Mouse (Mus musculus) 416B (cell line): Measurements from ENCODE around the gene Acbd6.
A peak's percentile ranks its signal among the peaks of the same experiment; 100 is the strongest.

Experiments used
- DNase-seq: peaks from one replicate; pipeline ENCODE4 v3.0.0; 2011; ENCODE audit warnings: low read depth

Acbd6 gene

GRCm38 (mm10) chr1:155650121-155650846 lies 92.4 kb downstream of the Acbd6 start:
- DNase-seq, result no peak

DNA sequence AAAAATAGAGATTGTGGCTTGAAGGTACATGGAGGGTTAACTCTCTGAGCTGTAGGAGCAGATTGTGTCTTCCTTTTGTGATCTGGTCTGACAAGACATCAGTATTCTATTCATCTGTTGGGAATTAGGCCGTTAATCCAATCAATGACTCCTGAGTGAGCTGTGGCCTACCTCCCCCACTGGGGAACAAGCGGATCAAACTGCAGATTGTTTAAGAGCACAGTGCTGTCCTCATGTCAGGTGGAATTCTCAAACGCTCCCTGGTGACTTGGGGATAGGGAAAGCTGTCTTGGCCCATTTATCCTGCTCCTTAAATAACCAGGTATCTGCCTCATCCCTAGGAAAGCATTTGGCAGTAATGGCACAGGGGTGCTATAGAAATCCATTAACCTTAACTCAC lies 97.0 kb downstream of the Acbd6 start:
- DNase-seq, result no peak

- no peak for DNase-seq
These were observed 98.4 kb downstream of the Acbd6 start for GRCm38 (mm10) chr1:155656321-155656720.

- peak; percentile 51 for DNase-seq
These were observed 106.1 kb downstream of the Acbd6 start for GRCm38 (mm10) chr1:155663994-155664393.

DNA sequence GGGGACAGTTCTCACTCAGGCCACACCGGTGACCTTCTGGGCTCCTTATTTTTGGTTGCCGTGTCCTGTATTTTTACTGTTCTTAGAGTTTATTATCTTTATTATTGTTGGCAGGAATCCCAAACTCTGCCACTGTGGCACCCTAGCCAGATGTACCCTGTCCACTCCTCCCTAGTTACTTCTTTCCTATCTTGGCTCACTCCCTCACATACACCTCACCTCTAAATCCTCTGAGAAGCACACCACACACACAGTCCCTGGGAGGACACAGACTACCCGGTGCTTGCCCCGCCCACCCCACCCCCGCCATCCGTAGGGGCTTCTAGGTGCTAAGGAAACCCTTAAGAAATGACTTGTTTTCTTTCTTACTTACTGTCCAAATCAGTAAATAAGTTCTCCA lies 117.7 kb downstream of the Acbd6 start:
- DNase-seq, result no peak

DNA sequence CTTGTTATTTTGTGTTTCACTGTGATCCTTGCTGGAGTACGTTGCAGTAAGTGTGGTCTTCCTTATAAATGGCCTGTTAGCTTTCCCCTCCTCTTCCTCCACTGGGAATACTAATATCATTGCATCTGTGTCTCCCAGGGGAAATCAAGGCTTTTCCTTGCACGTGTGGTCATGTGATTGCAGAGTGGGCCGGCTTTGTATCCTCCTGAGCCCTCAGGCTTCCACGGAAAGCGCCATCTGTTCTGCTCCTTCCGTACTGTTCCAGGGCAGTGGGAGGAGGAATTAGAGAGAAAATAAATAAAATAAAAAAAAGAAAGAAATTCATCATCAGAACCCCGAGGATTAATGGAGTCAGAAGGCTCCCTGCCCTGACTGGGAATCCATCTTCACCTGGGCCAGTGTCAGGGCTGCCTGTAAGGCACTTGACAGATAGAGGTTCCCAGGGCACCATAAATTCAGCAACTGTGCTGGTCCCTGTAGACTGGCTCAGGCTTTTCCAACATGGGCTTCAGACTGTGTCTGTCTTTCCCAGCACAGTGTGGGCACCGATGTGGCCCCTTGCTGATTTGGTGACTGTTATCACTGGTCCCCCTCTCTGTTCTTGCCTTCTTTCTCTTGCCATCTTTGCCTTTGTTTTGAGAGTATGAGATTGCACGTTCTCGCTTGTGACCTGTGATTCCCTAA lies 123.3 kb downstream of the Acbd6 start:
- DNase-seq, result no peak

GRCm38 (mm10) chr1:155686816-155687215 lies 128.9 kb downstream of the Acbd6 start:
- DNase-seq, result no peak

GRCm38 (mm10) chr1:155689141-155689540 lies 131.2 kb downstream of the Acbd6 start:
- DNase-seq, result no peak

DNA sequence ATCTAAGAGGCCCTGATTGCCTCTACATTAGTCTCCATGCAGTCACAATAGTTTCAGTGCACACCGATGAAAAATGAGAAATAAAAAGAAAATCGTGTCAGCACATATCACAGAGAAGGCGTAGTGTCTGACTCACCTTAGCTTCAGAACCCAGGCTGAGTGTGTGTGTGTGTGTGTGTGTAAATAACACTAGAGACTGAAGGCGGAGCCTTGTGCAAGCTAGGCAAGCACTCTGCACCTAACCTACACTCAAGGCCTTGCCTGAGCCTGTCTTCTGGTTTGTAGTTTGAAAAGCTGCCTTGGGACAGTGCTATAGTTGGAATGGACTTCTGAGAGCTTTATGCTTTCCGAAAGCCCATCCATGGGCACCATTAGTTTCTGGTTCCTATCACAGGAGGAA lies 131.6 kb downstream of the Acbd6 start:
- DNase-seq, result no peak

GRCm38 (mm10) chr1:155692230-155692629 lies 134.3 kb downstream of the Acbd6 start:
- no peak for DNase-seq

DNA sequence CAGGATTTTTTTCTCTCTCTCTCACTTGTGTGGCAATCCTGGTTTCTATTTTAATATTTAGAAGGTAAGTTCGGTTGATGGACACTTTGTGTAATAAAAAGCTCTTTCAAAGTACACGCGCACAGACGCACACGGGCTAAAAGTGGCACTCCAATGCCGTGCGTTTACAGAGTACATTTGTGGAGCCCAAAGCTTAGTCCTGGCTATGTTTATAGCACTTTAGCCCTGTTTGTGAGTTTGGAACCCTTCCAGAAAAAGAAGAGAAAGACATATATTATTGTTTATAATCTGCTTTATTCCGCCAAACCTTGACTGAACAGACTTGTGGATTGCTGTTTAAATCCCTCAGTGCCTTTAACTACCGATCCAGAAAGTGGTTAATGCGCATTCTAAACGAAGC lies 135.1 kb downstream of the Acbd6 start:
- no peak for DNase-seq

GRCm38 (mm10) chr1:155693443-155693842 lies 135.5 kb downstream of the Acbd6 start:
- no peak for DNase-seq

GRCm38 (mm10) chr1:155698373-155699159 lies 140.6 kb downstream of the Acbd6 start:
- no peak for DNase-seq

- no peak for DNase-seq
These were observed 143.0 kb downstream of the Acbd6 start for GRCm38 (mm10) chr1:155700886-155701285.

- DNase-seq, result no peak
These were observed 145.3 kb downstream of the Acbd6 start for GRCm38 (mm10) chr1:155703191-155703680.

- no peak for DNase-seq
These were observed 146.3 kb downstream of the Acbd6 start for GRCm38 (mm10) chr1:155704182-155704581.

- no peak for DNase-seq
These were observed 155.4 kb downstream of the Acbd6 start for GRCm38 (mm10) chr1:155713306-155713705.

GRCm38 (mm10) chr1:155715366-155715765 lies 157.4 kb downstream of the Acbd6 start:
- no peak for DNase-seq

DNA sequence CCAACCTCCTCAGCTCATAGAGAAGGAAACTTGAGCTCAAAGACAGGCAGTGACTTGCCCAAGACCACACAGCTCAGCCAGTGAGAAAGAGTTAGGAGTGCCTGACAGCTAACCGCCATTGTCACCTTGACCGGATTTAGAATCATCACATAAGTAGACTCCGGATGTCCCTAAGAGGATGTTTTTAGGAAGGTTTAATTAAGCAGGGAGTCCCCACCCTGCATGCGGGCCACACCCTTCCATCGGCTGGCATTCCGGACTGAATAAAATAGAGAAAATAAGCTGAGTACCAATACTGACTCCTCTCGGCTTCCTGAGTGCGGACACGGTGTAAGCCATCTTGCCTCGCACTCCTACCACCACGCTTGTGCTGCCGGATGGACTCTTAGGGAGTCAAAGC lies 159.4 kb downstream of the Acbd6 start:
- DNase-seq, result no peak

DNA sequence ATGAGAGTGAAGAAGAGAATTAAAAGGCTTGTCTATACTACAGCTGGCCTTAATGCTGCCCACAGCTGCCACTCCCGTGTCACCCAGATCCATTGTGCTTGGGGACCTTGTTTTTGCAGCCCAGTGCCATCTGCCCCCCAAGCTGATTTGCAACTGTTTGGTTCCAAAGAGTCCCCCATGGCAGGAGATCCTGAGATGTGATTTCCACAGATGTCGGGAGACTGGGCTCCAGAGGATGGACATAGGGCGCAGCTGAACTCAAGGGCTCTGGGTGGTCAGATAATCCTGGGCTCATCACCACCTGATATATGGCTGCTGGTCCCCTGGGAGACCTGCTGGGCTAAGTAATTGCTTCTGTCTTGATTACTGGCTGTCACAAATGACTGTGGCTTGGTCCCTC lies 160.9 kb downstream of the Acbd6 start:
- DNase-seq, result no peak

GRCm38 (mm10) chr1:155720006-155720405 lies 162.1 kb downstream of the Acbd6 start:
- DNase-seq, result no peak

DNA sequence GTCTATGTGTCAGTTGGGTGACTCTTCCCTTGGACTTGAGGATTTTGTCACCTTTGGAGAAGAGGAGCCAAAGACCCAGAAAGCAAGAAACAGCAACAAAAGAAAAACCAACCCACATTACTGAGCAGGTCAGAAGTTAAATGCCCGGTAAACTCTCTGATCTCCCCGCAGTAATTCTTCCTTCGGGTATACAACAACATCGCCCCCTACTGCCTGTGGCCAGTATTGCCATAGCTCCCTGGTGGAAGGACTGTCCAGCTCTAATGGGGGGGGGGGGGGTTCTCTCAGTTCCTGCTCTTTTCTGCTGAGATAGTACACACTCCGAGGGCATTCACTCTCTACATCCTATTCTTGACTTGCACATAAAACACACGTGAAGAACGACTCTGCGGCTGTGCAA lies 163.5 kb downstream of the Acbd6 start:
- peak; percentile 60 for DNase-seq

DNA sequence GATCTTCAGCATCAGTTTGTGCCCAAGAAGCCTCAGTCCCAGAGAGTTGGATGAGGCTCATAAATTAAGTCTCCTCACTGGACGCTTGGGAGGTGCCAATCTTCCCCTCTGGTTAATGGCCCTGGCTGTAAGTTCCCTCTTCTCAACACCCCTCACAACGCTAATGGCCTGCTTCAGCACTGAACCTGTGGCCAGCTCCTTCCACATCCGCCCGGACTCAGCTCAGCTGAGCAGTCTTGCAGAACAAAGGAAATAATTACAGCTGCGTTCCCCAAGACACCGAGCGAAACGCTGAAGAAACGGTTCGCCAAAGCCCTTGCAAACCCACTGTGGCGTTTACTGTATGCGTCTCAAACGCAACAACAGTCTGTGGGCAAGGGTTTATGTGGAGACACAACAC lies 164.3 kb downstream of the Acbd6 start:
- peak; percentile 74 for DNase-seq
